Mouse (Mus musculus) megakaryocyte, embryonic 14.5 days (primary cell): ENCODE measurements around the gene Kctd18. TPM values are rescaled to one million over a fixed set of nuclear protein-coding genes. Genes with fewer than 3 reads are reported as not detected.

Experiments used
- H3K27me3 ChIP-seq: replicated peaks from 2 replicates; pipeline ENCODE3; 2012; ENCODE audit warnings: inconsistent platforms
- H3K36me3 ChIP-seq: replicated peaks from 2 replicates; pipeline ENCODE3; 2012; ENCODE audit warnings: low read length, inconsistent platforms, mixed read lengths
- H3K4me1 ChIP-seq: 2 replicates; pipeline ENCODE4 v1.6.1; 2012; ENCODE audit warnings: inconsistent platforms
- H3K4me3 ChIP-seq: replicated peaks from 2 replicates; pipeline ENCODE3; 2012; ENCODE audit warnings: moderate library complexity, mild to moderate bottlenecking, inconsistent platforms
- H3K9me3 ChIP-seq: 2 replicates; pipeline ENCODE4 v1.6.1; 2012; ENCODE audit warnings: inconsistent platforms
- FLI1 ChIP-seq: IDR thresholded peaks from 2 replicates; pipeline ENCODE4 v1.6.1; 2012; ENCODE audit warnings: low read length, inconsistent platforms, mixed read lengths
- GATA1 ChIP-seq: IDR thresholded peaks from 3 replicates; pipeline ENCODE4 v1.6.1; 2012; ENCODE audit warnings: mixed read lengths, low read length, inconsistent platforms, borderline replicate concordance
- polyA plus RNA-seq: library from polyadenylated mRNA; stranded (reverse); fragments of >175 nt; gene quantifications from 2 replicates; pipeline ENCODE4 v1.2.3, GENCODE M21; 2012; ENCODE audit warnings: low replicate concordance; ENCODE audit not compliant: insufficient read depth

The Kctd18 gene
- polyA plus RNA-seq, 1 experiment = 6.8 TPM

DNA sequence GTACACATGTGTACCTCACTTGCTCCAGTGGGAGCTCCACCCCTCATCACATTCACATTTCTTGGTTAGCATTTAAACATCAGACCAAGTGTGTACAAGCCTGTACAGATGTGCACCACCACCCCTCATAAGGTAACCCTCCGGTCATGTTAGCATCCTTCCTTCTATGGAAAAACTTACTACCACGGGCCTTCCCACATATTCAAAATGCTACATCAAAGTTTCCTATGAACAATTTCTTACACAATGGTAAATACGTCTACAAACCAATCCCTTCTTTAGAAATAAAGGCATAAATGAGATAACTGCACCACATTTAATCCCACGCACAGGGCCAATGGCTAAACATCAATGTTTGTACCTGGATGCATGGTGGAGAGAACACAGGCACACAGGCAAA is 66.2 kb downstream of the Kctd18 start:
- TF ChIP-seq FLI1 = no peak
- no peak for TF ChIP-seq GATA1
- Histone ChIP-seq H3K27me3 (no peaks in the 10 kb centered on the region), H3K36me3 (peaks cover 42% of the 10 kb centered on the region)

DNA sequence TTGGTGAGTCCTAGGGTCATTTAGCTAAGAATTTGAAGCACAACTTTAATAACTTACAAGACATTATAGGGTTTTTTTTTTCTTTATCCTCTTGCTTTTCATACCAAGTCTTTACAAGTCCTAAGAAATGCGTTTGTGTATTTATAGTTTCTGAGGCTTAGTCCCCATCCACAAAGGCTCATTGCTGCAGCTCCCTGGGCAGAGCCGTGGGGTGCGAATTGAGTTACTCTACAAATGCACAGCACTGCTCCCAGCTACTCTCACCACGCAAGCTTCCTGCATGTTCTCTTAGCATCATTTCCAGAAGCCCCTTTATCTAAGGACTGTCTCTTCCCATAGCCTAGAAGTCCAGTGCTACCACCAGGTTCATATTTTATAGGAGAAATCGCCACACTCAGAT is 69.0 kb downstream of the Kctd18 start:
- Histone ChIP-seq H3K4me1 (peaks cover 3% of the 10 kb centered on the region; the same call in 1 of the 2 replicates), H3K36me3 (peaks cover 14% of the 10 kb centered on the region), H3K9me3 (no peaks in the 10 kb centered on the region), H3K4me3 (no peak overlapping the region), H3K27me3 (peaks cover 3% of the 10 kb centered on the region)
- TF ChIP-seq GATA1 (no peak), FLI1 (no peak)

More for the DNA sequence above, 66.2 kb downstream of the Kctd18 start:
- no peaks in the 10 kb centered on the region for H3K9me3 ChIP-seq
- H3K4me1 ChIP-seq = peaks cover 3% of the 10 kb centered on the region; the same call in 1 of the 2 replicates
- H3K4me3 ChIP-seq = no peak overlapping the region

DNA sequence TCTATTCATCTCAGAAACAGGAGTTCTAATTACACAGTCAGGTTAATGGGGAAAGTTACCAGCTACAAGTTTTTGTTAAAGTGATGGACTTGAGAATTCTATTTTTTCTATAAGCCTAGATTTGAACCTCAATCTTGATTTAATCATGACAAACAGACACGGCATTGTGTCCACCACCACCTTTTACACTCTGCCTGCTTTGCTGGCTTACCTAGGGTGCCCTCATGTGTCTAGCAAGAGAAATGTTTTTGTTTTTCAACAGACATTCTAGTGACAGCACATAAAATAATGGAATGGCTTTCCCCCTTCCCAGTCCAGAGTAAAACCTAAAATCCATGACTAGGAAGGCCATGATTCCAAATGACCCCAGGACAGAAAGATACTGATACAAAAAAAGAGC is 69.6 kb downstream of the Kctd18 start:
- Histone ChIP-seq H3K27me3 (peaks cover 5% of the 10 kb centered on the region), H3K4me3 (no peak overlapping the region), H3K36me3 (peaks cover 9% of the 10 kb centered on the region), H3K4me1 (no peaks in the 10 kb centered on the region), H3K9me3 (no peaks in the 10 kb centered on the region)
- TF ChIP-seq FLI1 (no peak), GATA1 (no peak)

DNA sequence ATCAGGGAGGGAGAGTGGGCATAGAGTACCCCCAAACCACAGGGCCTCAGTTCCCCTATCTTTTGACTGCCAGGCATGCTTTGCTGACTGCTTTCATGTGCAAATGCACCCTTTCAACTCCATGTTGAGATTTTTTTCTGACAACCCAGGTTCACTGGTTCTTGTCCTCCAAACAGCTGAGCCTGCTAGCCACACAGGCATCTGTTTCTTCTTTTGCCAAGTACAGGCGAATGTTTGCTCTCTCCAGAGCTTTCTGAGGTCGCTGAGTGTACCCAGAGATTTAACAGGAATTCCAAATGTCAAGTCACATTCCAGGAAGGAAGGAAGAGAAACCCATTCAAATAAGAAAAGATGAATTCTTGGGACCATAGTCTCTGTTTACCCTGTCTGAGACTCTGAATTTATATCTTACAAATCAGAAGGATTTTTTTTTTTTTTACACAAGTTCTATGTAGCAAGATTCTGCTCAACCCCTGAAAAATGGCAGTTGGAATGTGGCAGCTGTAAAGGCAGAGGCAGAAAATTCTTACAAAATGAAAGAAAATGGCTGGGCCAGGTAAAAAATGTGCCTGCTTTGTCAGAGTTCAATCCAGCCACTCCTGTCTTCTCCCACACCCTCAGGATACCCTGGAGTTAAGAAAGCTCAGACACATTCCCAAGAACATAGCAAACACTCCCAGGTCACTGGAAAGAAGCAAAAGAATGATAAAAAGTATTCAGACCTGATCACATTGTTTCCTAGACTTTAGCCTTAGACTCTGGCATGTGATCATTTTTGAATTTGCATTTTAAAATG is 71.0 kb downstream of the Kctd18 start:
- no peaks in the 10 kb centered on the region for H3K4me1 ChIP-seq
- no peak for TF ChIP-seq FLI1
- no peak for TF ChIP-seq GATA1

DNA sequence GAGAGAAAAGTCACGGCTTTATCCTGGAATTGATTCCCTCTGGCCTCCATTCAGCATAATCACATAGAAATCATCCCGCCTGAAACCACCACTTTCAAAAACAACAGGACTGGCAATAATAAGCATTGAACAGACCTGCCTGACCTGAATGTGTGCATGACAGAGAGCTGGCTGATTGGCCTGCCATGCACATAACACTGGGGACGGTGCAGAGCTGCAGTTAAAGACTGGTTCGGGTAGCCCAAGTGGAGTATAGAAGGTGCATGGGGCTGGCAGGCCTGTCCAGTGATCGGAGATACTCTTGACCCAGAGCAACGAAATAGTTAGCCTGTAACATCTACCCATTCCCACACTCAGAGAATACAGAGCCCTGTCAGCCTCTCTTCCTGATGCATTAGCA is 76.5 kb downstream of the Kctd18 start:
- Histone ChIP-seq H3K27me3 (peaks cover 22% of the 10 kb centered on the region), H3K9me3 (no peaks in the 10 kb centered on the region), H3K36me3 (no peaks in the 10 kb centered on the region), H3K4me1 (no peaks in the 10 kb centered on the region), H3K4me3 (no peak overlapping the region)
- TF ChIP-seq FLI1 = no peak
- TF ChIP-seq GATA1 = no peak

More for the DNA sequence above, 71.0 kb downstream of the Kctd18 start:
- no peak overlapping the region for H3K4me3 ChIP-seq
- H3K36me3 ChIP-seq = peaks cover 1% of the 10 kb centered on the region
- H3K27me3 ChIP-seq = peaks cover 13% of the 10 kb centered on the region
- no peaks in the 10 kb centered on the region for H3K9me3 ChIP-seq

DNA sequence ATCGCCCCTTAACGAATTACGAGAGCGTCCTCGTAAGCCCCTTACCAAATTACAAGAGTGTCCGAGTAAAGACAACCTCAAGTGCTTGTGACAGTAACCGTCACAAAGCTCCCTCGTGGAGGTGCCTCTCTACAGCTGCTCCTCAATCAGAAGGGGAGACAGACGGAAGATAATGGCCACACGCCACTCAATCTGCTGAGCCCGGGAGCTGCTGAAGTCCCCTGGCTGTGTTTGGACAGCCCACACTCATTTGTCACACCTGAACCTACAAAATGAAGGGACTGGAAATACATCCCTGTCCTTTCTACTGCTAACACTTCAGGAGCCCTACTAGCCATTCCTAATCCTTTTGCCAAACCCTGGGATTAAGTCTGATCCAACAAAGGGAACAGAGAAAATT is 77.0 kb downstream of the Kctd18 start:
- Histone ChIP-seq H3K4me3 (no peak overlapping the region), H3K9me3 (no peaks in the 10 kb centered on the region), H3K4me1 (no peaks in the 10 kb centered on the region), H3K36me3 (no peaks in the 10 kb centered on the region), H3K27me3 (peaks cover 22% of the 10 kb centered on the region)
- no peak for TF ChIP-seq FLI1
- TF ChIP-seq GATA1 = no peak

DNA sequence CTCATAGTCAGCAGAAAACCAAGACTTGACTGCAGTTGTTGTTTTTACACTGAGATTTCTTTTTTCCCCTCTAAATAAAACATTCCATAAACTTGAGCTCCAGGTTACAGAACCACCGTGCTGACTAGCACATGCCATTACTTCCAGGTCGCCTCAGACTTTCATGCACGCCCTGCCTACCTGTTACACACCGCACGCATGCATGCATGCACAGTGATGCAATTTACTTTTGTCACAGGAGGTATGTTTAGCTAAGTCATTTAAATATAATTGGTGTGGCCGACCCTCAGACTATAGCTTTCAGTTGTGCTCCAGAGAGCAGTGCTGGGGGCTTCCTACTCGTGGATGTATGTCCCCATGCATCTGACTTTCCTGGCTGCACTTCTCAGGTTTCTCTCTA is 77.7 kb downstream of the Kctd18 start:
- H3K4me3 ChIP-seq = no peak overlapping the region

DNA sequence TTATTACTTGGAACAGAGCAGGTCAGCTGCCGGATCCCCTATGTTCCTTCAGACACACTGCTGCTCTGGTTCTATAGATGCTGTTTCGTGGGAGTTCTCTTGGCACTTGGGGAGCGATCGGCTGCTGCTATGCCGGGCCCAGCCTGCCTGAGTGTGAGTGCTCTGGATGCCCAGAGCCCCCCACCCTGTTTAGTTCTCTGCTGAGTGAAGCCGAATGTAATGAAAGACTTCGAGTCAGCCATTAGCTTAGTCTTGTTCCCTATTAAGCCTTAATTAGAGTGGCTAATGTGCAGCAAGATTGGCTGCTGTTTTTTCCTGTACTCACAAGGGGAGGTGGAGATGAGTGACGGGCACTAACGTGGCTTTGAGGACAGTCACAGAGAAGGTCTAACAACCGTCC is 78.1 kb downstream of the Kctd18 start:
- Histone ChIP-seq H3K9me3 (no peaks in the 10 kb centered on the region), H3K27me3 (peaks cover 24% of the 10 kb centered on the region), H3K4me3 (no peak overlapping the region), H3K36me3 (no peaks in the 10 kb centered on the region), H3K4me1 (no peaks in the 10 kb centered on the region)
- TF ChIP-seq GATA1 (no peak), FLI1 (no peak)

More for the DNA sequence above, 77.7 kb downstream of the Kctd18 start:
- H3K4me1 ChIP-seq = no peaks in the 10 kb centered on the region
- peaks cover 24% of the 10 kb centered on the region for H3K27me3 ChIP-seq
- TF ChIP-seq GATA1 (no peak), FLI1 (no peak)
- H3K9me3 ChIP-seq = no peaks in the 10 kb centered on the region
- H3K36me3 ChIP-seq = no peaks in the 10 kb centered on the region

DNA sequence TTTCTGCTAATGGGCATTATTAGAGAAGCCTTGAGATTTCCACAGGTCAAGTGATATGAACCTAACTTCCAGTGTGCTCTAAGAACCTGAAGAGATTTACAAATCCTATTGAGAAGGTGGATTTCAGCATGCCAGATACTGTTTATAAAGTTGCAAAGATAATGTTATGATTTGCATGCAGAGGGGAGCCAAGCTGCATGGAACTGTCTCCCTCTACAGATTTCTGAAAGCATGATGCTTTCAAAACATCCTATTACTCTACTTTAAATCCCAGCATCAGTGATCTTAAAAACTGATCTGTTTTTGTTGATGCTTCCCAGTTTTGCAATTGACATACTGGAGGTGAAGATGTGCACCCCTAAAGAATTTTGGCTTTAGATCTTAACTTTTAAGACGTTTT is 84.5 kb downstream of the Kctd18 start:
- no peaks in the 10 kb centered on the region for H3K4me1 ChIP-seq
- no peak overlapping the region for H3K4me3 ChIP-seq
- TF ChIP-seq GATA1 (no peak), FLI1 (no peak)
- H3K9me3 ChIP-seq = no peaks in the 10 kb centered on the region
- peaks cover 13% of the 10 kb centered on the region for H3K27me3 ChIP-seq
- no peaks in the 10 kb centered on the region for H3K36me3 ChIP-seq

DNA sequence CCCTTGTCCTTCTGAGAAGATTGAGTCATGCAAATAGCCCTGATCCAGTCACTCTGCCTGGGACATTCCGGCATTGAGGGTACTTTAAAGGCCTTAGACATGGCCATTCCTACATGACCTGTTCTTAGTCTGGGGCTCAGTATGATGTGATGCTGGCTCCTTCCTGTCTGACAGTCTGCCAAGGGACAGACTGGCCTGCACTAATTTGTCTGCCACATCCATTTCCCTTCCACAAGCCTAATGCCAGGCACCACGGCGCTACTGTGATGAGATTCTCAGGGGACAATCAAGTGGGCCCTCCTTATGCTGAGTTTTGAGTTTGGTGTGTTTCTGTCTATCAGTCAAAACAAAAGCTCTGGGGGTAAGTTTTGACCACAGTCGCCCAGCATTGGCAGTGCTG is 100.2 kb downstream of the Kctd18 start:
- Histone ChIP-seq H3K27me3 (no peaks in the 10 kb centered on the region), H3K4me3 (no peak overlapping the region), H3K4me1 (no peaks in the 10 kb centered on the region), H3K36me3 (no peaks in the 10 kb centered on the region), H3K9me3 (no peaks in the 10 kb centered on the region)
- TF ChIP-seq FLI1 = no peak
- TF ChIP-seq GATA1 = no peak

DNA sequence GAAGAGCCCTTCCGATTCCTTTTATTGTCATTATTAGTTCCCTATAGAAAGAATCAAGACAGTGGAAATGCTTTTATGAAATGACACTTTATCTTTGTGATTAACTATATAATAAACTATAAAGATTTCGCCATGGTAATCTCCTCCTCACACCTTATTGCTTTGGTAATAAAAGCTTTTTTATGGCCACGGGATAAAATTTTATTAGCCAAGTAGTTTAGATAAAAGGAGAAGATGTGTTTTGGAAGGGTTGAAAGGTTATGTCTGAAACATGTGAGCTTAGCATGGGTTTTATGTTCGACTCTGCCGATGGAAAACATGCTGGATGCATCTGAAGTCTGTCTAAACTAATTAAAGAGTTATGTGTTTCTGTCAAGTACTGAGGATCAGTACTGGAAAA is 101.4 kb downstream of the Kctd18 start:
- H3K27me3 ChIP-seq = no peaks in the 10 kb centered on the region
- no peaks in the 10 kb centered on the region for H3K36me3 ChIP-seq
- H3K9me3 ChIP-seq = no peaks in the 10 kb centered on the region
- H3K4me3 ChIP-seq = no peak overlapping the region
- H3K4me1 ChIP-seq = no peaks in the 10 kb centered on the region
- TF ChIP-seq GATA1 = no peak
- TF ChIP-seq FLI1 = no peak
